Mouse (Mus musculus): ENCODE data around the gene Cldn15. TPM values are rescaled to one million over a fixed set of nuclear protein-coding genes. Genes with fewer than 3 reads are reported as not detected.
A peak's percentile ranks its signal among the peaks of the same experiment; 100 is the strongest.

The Cldn15 gene
- total and polyA plus RNA-seq, 2 experiments from 2014 or later = 7.9 to 19.3 TPM

GRCm38 (mm10) chr5:136970703-136971102 is 4.3 kb downstream of the Cldn15 start:
- 71% methylated on average over 1 of the region's 1 CpGs for WGBS
- Histone ChIP-seq H3K4me1 (ENCODE audit: control insufficient read depth, insufficient read depth) (peaks cover 21% of the 10 kb centered on the region; the same call in 1 of the 2 replicates), H3K4me3 (ENCODE audit: low read depth, low read length) (no peak overlapping the region), H3K9ac (replicated peaks; ENCODE audit: low read depth, low read length) (no peak overlapping the region), H3K27ac (ENCODE audit: low read depth) (no peak overlapping the region), H3K36me3 (replicated peaks; ENCODE audit: control insufficient read depth, insufficient read depth, low read length) (peaks cover 9% of the 10 kb centered on the region), H3K27me3 (ENCODE audit: control insufficient read depth, insufficient read depth, low read length) (no peaks in the 10 kb centered on the region), H3K9me3 (replicated peaks; ENCODE audit: control insufficient read depth, low read length) (no peaks in the 10 kb centered on the region), H3K4me2 (ENCODE audit: low read depth, low read length) (no peak overlapping the region)
- TF ChIP-seq EP300 (IDR thresholded peaks at IDR 0.05; ENCODE audit: low read depth) (no peak), CTCF (IDR thresholded peaks at IDR 0.05; ENCODE audit: low read depth) (peak; percentile 71)
- ATAC-seq (ENCODE audit: insufficient read depth, low read depth) (no peak), DNase-seq (ENCODE audit: low spot score) (no peak)

DNA sequence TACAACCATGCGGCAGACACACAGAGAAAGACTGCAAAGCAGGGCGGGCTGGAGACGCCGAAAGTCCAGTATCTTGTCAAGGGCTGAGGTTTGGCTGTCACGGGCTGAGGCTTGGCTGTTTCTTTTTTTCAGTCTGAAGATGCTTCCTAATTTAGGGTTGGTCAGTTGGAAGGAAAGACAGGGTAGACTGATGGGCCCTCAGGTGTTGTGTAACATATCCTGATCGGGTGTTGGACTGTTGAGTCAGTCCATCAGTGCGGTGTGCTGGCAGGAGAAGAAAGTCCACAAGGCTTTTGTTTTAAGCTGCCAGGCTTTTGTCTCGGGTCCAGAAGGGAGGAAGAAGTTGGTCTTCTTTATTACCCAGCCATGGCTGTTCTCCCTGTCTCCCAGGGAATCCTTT is 7.3 kb downstream of the Cldn15 start:
- Histone ChIP-seq H3K9me3 (replicated peaks; ENCODE audit: control insufficient read depth, low read length) (no peaks in the 10 kb centered on the region), H3K4me2 (ENCODE audit: low read depth, low read length) (no peak overlapping the region), H3K36me3 (replicated peaks; ENCODE audit: control insufficient read depth, insufficient read depth, low read length) (no peaks in the 10 kb centered on the region), H3K4me1 (ENCODE audit: control insufficient read depth, insufficient read depth) (no peaks in the 10 kb centered on the region), H3K9ac (replicated peaks; ENCODE audit: low read depth, low read length) (no peak overlapping the region), H3K27ac (ENCODE audit: low read depth) (no peak overlapping the region), H3K4me3 (ENCODE audit: low read depth, low read length) (no peak overlapping the region), H3K27me3 (ENCODE audit: control insufficient read depth, insufficient read depth, low read length) (no peaks in the 10 kb centered on the region)
- ATAC-seq (ENCODE audit: insufficient read depth, low read depth) (no peak), DNase-seq (ENCODE audit: low spot score) (no peak)
- no peak for TF ChIP-seq CTCF (IDR thresholded peaks at IDR 0.05; ENCODE audit: low read depth)
- TF ChIP-seq EP300 (IDR thresholded peaks at IDR 0.05; ENCODE audit: low read depth) = no peak
- 61% methylated on average over 8 of the region's 8 CpGs for WGBS

DNA sequence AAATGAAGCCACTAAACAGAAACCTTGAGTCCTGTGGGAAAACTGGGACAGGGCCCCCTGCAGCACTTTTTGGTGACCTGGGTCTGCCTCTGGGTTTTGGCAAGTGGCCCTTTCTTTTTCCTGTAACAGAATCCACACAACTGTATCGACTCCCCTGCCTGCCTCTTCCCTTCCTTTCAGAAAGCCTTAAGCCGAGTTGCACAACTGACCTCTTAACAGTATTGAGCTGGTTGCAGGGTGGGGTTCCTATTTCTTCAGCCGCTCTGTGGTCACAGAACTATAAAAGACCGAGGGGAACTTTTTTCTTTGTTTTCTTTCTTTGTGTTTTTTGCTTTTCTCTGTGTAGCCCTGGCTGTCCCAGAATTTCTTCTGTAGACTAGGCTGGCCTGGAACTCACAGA is 11.4 kb downstream of the Cldn15 start:
- TF ChIP-seq CTCF (IDR thresholded peaks at IDR 0.05; ENCODE audit: low read depth) = no peak
- TF ChIP-seq EP300 (IDR thresholded peaks at IDR 0.05; ENCODE audit: low read depth) = no peak
- Histone ChIP-seq H3K4me2 (ENCODE audit: low read depth, low read length) (no peak overlapping the region), H3K27me3 (ENCODE audit: control insufficient read depth, insufficient read depth, low read length) (no peaks in the 10 kb centered on the region), H3K9me3 (replicated peaks; ENCODE audit: control insufficient read depth, low read length) (no peaks in the 10 kb centered on the region), H3K27ac (ENCODE audit: low read depth) (no peak overlapping the region), H3K36me3 (replicated peaks; ENCODE audit: control insufficient read depth, insufficient read depth, low read length) (peaks cover 16% of the 10 kb centered on the region), H3K4me3 (ENCODE audit: low read depth, low read length) (no peak overlapping the region), H3K4me1 (ENCODE audit: control insufficient read depth, insufficient read depth) (no peaks in the 10 kb centered on the region), H3K9ac (replicated peaks; ENCODE audit: low read depth, low read length) (no peak overlapping the region)
- no peak for ATAC-seq (ENCODE audit: insufficient read depth, low read depth)
- WGBS = 57% methylated on average over 4 of the region's 4 CpGs
- DNase-seq (ENCODE audit: low spot score) = no peak

DNA sequence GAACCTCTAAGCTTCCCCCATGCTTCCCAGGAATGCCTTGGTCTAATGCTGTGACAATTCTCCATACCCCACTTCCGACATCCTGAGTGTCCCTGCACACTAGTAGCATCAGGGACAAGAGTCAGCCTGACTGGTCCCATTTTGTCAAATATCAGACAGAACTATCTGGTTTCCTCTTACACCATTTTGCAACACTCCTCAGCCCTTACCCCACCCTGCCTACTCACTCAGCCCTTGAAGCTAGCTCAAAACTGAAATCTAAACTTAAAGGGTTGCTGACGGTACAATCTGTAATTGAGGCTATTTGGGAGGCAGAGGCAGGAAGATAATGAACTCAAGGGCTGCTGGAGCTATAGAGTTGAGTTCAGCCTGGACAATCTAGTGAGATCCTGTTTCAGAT is 13.3 kb downstream of the Cldn15 start:
- ATAC-seq (ENCODE audit: insufficient read depth, low read depth) (no peak), DNase-seq (ENCODE audit: low spot score) (no peak)
- WGBS = 76% methylated on average over 2 of the region's 2 CpGs
- no peak overlapping the region for H3K4me3 ChIP-seq (ENCODE audit: low read depth, low read length)
- H3K4me2 ChIP-seq (ENCODE audit: low read depth, low read length) = no peak overlapping the region
- H3K27ac ChIP-seq (ENCODE audit: low read depth) = no peak overlapping the region
- H3K27me3 ChIP-seq (ENCODE audit: control insufficient read depth, insufficient read depth, low read length) = no peaks in the 10 kb centered on the region
- H3K36me3 ChIP-seq (replicated peaks; ENCODE audit: control insufficient read depth, insufficient read depth, low read length) = peaks cover 24% of the 10 kb centered on the region
- no peak overlapping the region for H3K9ac ChIP-seq (replicated peaks; ENCODE audit: low read depth, low read length)
- no peak for TF ChIP-seq EP300 (IDR thresholded peaks at IDR 0.05; ENCODE audit: low read depth)
- TF ChIP-seq CTCF (IDR thresholded peaks at IDR 0.05; ENCODE audit: low read depth) = no peak
- H3K4me1 ChIP-seq (ENCODE audit: control insufficient read depth, insufficient read depth) = no peaks in the 10 kb centered on the region
- no peaks in the 10 kb centered on the region for H3K9me3 ChIP-seq (replicated peaks; ENCODE audit: control insufficient read depth, low read length)

GRCm38 (mm10) chr5:136980974-136981373 is 14.6 kb downstream of the Cldn15 start:
- Histone ChIP-seq H3K4me1 (ENCODE audit: control insufficient read depth, insufficient read depth) (0 out of 2 replicates have a peak, but pooled peaks cover under 1% of the 10 kb centered on the region), H3K9ac (replicated peaks; ENCODE audit: low read depth, low read length) (no peak overlapping the region), H3K27me3 (ENCODE audit: control insufficient read depth, insufficient read depth, low read length) (no peaks in the 10 kb centered on the region), H3K4me3 (ENCODE audit: low read depth, low read length) (no peak overlapping the region), H3K27ac (ENCODE audit: low read depth) (no peak overlapping the region), H3K36me3 (replicated peaks; ENCODE audit: control insufficient read depth, insufficient read depth, low read length) (peaks cover 24% of the 10 kb centered on the region), H3K4me2 (ENCODE audit: low read depth, low read length) (no peak overlapping the region), H3K9me3 (replicated peaks; ENCODE audit: control insufficient read depth, low read length) (no peaks in the 10 kb centered on the region)
- no peak for TF ChIP-seq EP300 (IDR thresholded peaks at IDR 0.05; ENCODE audit: low read depth)
- no peak for TF ChIP-seq CTCF (IDR thresholded peaks at IDR 0.05; ENCODE audit: low read depth)
- DNase-seq (ENCODE audit: low spot score) (no peak), ATAC-seq (ENCODE audit: insufficient read depth, low read depth) (no peak)
- WGBS = 79% methylated on average over 8 of the region's 8 CpGs

DNA sequence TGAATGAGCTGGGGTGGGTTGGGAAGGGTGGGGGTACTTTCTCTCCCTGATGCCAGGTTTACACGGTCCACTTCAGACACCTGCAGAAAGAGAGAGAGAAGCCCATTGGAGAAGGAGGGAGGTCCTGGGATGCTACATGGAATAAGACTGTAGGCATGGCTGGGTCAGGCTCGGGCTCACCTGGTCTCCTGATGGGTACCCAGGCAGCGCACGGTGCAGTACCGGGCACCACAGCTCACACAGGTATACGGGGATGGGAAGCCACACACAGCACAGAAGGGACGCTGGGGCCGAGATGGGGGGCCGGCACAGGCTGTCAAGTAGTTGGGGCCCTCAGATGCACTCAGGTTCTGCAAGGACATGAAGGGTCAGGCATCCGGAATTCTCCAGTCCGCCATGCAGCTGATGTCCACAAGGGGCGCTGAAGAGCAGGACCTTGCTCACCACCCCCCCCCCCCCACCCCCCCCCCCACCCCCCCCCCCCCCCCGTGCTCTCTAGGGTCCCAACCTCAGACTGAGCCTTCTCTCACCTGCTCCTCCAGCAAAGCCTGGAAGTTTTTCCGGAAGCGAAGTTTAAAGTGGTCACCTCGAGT is 16.0 kb downstream of the Cldn15 start:
- DNase-seq (ENCODE audit: low spot score) (peak; percentile 36), ATAC-seq (ENCODE audit: insufficient read depth, low read depth) (no peak)
- no peak overlapping the region for H3K4me2 ChIP-seq (ENCODE audit: low read depth, low read length)
- no peaks in the 10 kb centered on the region for H3K27me3 ChIP-seq (ENCODE audit: control insufficient read depth, insufficient read depth, low read length)
- no peaks in the 10 kb centered on the region for H3K9me3 ChIP-seq (replicated peaks; ENCODE audit: control insufficient read depth, low read length)
- H3K4me1 ChIP-seq (ENCODE audit: control insufficient read depth, insufficient read depth) = peaks cover 5% of the 10 kb centered on the region; the same call in 1 of the 2 replicates
- TF ChIP-seq CTCF (IDR thresholded peaks at IDR 0.05; ENCODE audit: low read depth) (peak; percentile 51), EP300 (IDR thresholded peaks at IDR 0.05; ENCODE audit: low read depth) (no peak)
- H3K27ac ChIP-seq (ENCODE audit: low read depth) = no peak overlapping the region
- 42% methylated on average over 13 of the region's 16 CpGs for WGBS
- H3K4me3 ChIP-seq (ENCODE audit: low read depth, low read length) = no peak overlapping the region
- no peak overlapping the region for H3K9ac ChIP-seq (replicated peaks; ENCODE audit: low read depth, low read length)
- H3K36me3 ChIP-seq (replicated peaks; ENCODE audit: control insufficient read depth, insufficient read depth, low read length) = peaks cover 24% of the 10 kb centered on the region
